In genomic region chr12:89689086-89689485, GRCm38 (mm10) we compare ENCODE assay signal across 19 mouse cellular contexts.
DNase-seq lines count a peak whose midpoint lies in the region; TF ChIP-seq lines count a peak whose summit lies in the region.
"Had no signal": no experiment of that assay in that cellular context is flagged by ENCODE, and none has a peak within 500 bp of the region (broad histone marks: within the 10 kb centered on the region; RNA-seq: fewer than 3 reads in every experiment).

No protein-coding gene starts in this region.

- H3K27ac ChIP-seq in cerebellum, adult 2 months (ENCODE audit: insufficient read depth, low read length), result peak overlapping the region; percentile 55; the same call in 1 of the 2 replicates
- H3K27ac ChIP-seq in layer of hippocampus, adult 2 months, result peak overlapping the region; percentile 61
- H3K27ac ChIP-seq in forebrain, embryonic 10.5 days, result no peak overlapping the region
- H3K27ac ChIP-seq: forebrain, embryonic 15.5 days; limb, embryonic 13.5 days; liver, embryonic 14.5 days; midbrain, embryonic 15.5 days had no signal

- DNase-seq in frontal cortex, adult 2 months (ENCODE audit: extremely low spot score in 1 of 2, low spot score in 1 of 2), result peak; percentile 62 to 68
- DNase-seq in frontal cortex, postnatal 14 days (ENCODE audit: low spot score in 2 of 2), result no peak
- peak; percentile 59 to 63 for DNase-seq in cerebellum, adult 2 months
- DNase-seq in layer of hippocampus, adult 2 months (ENCODE audit: low spot score in 2 of 2), result peak in 1 of 2 experiments; percentile 10
- peak; percentile 65 to 81 for DNase-seq in left cerebral cortex, postnatal 25 days (ENCODE audit: low spot score in 2 of 2)
- no peak for DNase-seq in forebrain, embryonic 10.5 days (ENCODE audit: extremely low spot score, low spot score)
- DNase-seq in kidney, adult 9 months, result no peak
- no peak for DNase-seq in adipocyte (ENCODE audit: low spot score)
- DNase-seq: B cell, adult 2 months; gastrocnemius, postnatal 14 days; kidney, adult 8-10 months; kidney, postnatal 4 days; lung, postnatal 10 days; thymus, postnatal 36 days had no signal

- no peaks in the 10 kb centered on the region for H3K27me3 ChIP-seq in cerebellum, adult 2 months (ENCODE audit: control insufficient read depth, insufficient read depth, low read length)
- no peaks in the 10 kb centered on the region for H3K27me3 ChIP-seq in forebrain, embryonic 10.5 days (ENCODE audit: poor library complexity, severe bottlenecking)
- H3K27me3 ChIP-seq: forebrain, embryonic 15.5 days; limb, embryonic 13.5 days; megakaryocyte, embryonic 14.5 days; midbrain, embryonic 15.5 days had no signal

- no peak for TF ChIP-seq POLR2A in cerebellum, adult 2 months (IDR thresholded peaks at IDR 0.05; ENCODE audit: borderline replicate concordance, insufficient read depth, low read length)

- H3K4me3 ChIP-seq in cerebellum, adult 2 months (replicated peaks; ENCODE audit: insufficient read depth, low read depth, low read length), result no peak overlapping the region
- H3K4me3 ChIP-seq in layer of hippocampus, adult 2 months, result no peak overlapping the region
- H3K4me3 ChIP-seq in forebrain, embryonic 10.5 days, result no peak overlapping the region
- H3K4me3 ChIP-seq: forebrain, embryonic 15.5 days; limb, embryonic 13.5 days; megakaryocyte, embryonic 14.5 days; midbrain, embryonic 15.5 days had no signal

- no peaks in the 10 kb centered on the region for H3K36me3 ChIP-seq in forebrain, embryonic 10.5 days (replicated peaks)
- H3K36me3 ChIP-seq: forebrain, embryonic 15.5 days; limb, embryonic 13.5 days; midbrain, embryonic 15.5 days had no signal

- WGBS in cerebellum, adult 2 months, result 58% methylated on average over 7 of the region's 7 CpGs
- WGBS in forebrain, embryonic 10.5 days, result 90% methylated on average over 7 of the region's 7 CpGs

- no peak for TF ChIP-seq CTCF in cerebellum, adult 2 months (IDR thresholded peaks at IDR 0.05; ENCODE audit: borderline replicate concordance, insufficient read depth, low read depth, low read length)
- TF ChIP-seq CTCF in layer of hippocampus, adult 2 months (conservative IDR thresholded peaks at IDR 0.05), result no peak

- intact Hi-C loops in left cerebral cortex, postnatal 25 days (cut with DNase I), result loop anchor here (5.0 kb wide), 1 partner anchor 37 kb away; no protein-coding TSS in a partner anchor

- no peaks in the 10 kb centered on the region for H3K9me3 ChIP-seq in forebrain, embryonic 10.5 days
- H3K9me3 ChIP-seq: forebrain, embryonic 15.5 days; limb, embryonic 13.5 days; megakaryocyte, embryonic 14.5 days; midbrain, embryonic 15.5 days had no signal

- peaks cover 9% of the 10 kb centered on the region; the same call in 1 of the 2 replicates for H3K4me1 ChIP-seq in cerebellum, adult 2 months (ENCODE audit: control insufficient read depth, insufficient read depth, low read length)
- no peaks in the 10 kb centered on the region for H3K4me1 ChIP-seq in forebrain, embryonic 10.5 days
- H3K4me1 ChIP-seq: forebrain, embryonic 15.5 days; limb, embryonic 13.5 days; midbrain, embryonic 15.5 days had no signal

Comparison
In these comparisons a context has a peak if more than half of its experiments do, and no peak if none do; other contexts are left out.
1. DNase-seq: peak in frontal cortex, adult 2 months (2 of 2), cerebellum, adult 2 months (2 of 2) and left cerebral cortex, postnatal 25 days (2 of 2); none in frontal cortex, postnatal 14 days (0 of 2), forebrain, embryonic 10.5 days (single experiment), kidney, adult 9 months (single experiment) and adipocyte (single experiment).